Mouse (Mus musculus) C2C12 (cell line): ENCODE measurements around the gene Tbcd. TPM values are rescaled to one million over a fixed set of nuclear protein-coding genes. Genes with fewer than 3 reads are reported as not detected.

ENCODE experiments used
- H3K27me3 ChIP-seq: one replicate; pipeline ENCODE4 v1.6.1; 2011; ENCODE audit not compliant: control insufficient read depth, insufficient read depth, insufficient read length
- H3K36me3 ChIP-seq: one replicate; pipeline ENCODE4 v1.6.1; 2011; ENCODE audit not compliant: control insufficient read depth, insufficient read depth
- H3K4me3 ChIP-seq: one replicate; pipeline ENCODE4 v1.5.1; 2011; ENCODE audit warnings: mild to moderate bottlenecking, control low read depth; ENCODE audit not compliant: poor library complexity, insufficient read depth, severe bottlenecking
- H3K79me2 ChIP-seq: one replicate; pipeline ENCODE4 v1.6.1; 2011; ENCODE audit not compliant: control insufficient read depth, insufficient read depth
- H3K79me3 ChIP-seq: one replicate; pipeline ENCODE4 v1.6.1; 2011; ENCODE audit warnings: low read depth, control low read depth
- H3ac ChIP-seq: one replicate; pipeline ENCODE3; 2011; ENCODE audit warnings: low read depth; ENCODE audit not compliant: control insufficient read depth, insufficient read length
- CEBPB ChIP-seq: IDR thresholded peaks from one replicate; pipeline ENCODE4 v1.6.1; 2011; ENCODE audit warnings: low read depth, mild to moderate bottlenecking, control low read depth, moderate library complexity
- CTCF ChIP-seq: IDR thresholded peaks from one replicate; pipeline ENCODE4 v1.5.1; 2011; ENCODE audit not compliant: control insufficient read depth, insufficient read depth, insufficient read length
- FOSL1 ChIP-seq: IDR thresholded peaks from one replicate; pipeline ENCODE4 v1.8.0; 2011; ENCODE audit warnings: mild to moderate bottlenecking, low read length; ENCODE audit not compliant: poor library complexity, insufficient read depth, severe bottlenecking
- MAX ChIP-seq: IDR thresholded peaks from one replicate; pipeline ENCODE4 v1.6.1; 2011; ENCODE audit warnings: mild to moderate bottlenecking, control low read depth
- MYOD1 ChIP-seq: IDR thresholded peaks from one replicate; pipeline ENCODE4 v1.6.1; 2011; ENCODE audit warnings: low read depth; ENCODE audit not compliant: control insufficient read depth, insufficient read length
- MYOG ChIP-seq: IDR thresholded peaks from one replicate; pipeline ENCODE4 v1.6.1; 2011; ENCODE audit not compliant: control insufficient read depth, insufficient read length; ENCODE audit errors: extremely low read depth
- USF1 ChIP-seq: IDR thresholded peaks from one replicate; pipeline ENCODE4 v1.6.1; 2011; ENCODE audit warnings: low read depth, mild to moderate bottlenecking, control low read depth, moderate library complexity
- polyA plus RNA-seq: library from polyadenylated mRNA; unstranded; fragments of >200 nt; fragmentation: generic; extraction: Trizol; gene quantifications from one replicate; pipeline ENCODE4 v1.2.1, GENCODE M21; 2012; ENCODE audit warnings: missing spikeins

Tbcd gene
- polyA plus RNA-seq, 1 experiment: 69.2 TPM

- TF ChIP-seq USF1 (no peak), MAX (no peak), FOSL1 (no peak)
- no peaks in the 10 kb centered on the region for H3K79me2 ChIP-seq
- H3K4me3 ChIP-seq: no peak overlapping the region
- H3K36me3 ChIP-seq: peaks cover 17% of the 10 kb centered on the region
- H3K79me3 ChIP-seq: no peaks in the 10 kb centered on the region
- no peak overlapping the region for H3ac ChIP-seq
- no peaks in the 10 kb centered on the region for H3K27me3 ChIP-seq
Measured at GRCm38 (mm10) chr11:121630406-121630805, 178.7 kb downstream of the Tbcd start.

- Histone ChIP-seq H3K4me3 (no peak overlapping the region), H3ac (no peak overlapping the region), H3K79me3 (no peaks in the 10 kb centered on the region), H3K27me3 (no peaks in the 10 kb centered on the region), H3K36me3 (peaks cover 17% of the 10 kb centered on the region), H3K79me2 (no peaks in the 10 kb centered on the region)
- TF ChIP-seq MAX (no peak), USF1 (no peak), CEBPB (no peak), CTCF (no peak), FOSL1 (no peak), MYOD1 (no peak), MYOG (no peak)
Measured at GRCm38 (mm10) chr11:121631410-121631809, 179.7 kb downstream of the Tbcd start.

- Histone ChIP-seq H3K79me3 (no peaks in the 10 kb centered on the region), H3K4me3 (no peak overlapping the region), H3K36me3 (peaks cover 19% of the 10 kb centered on the region), H3K79me2 (no peaks in the 10 kb centered on the region), H3K27me3 (no peaks in the 10 kb centered on the region), H3ac (no peak overlapping the region)
- TF ChIP-seq CEBPB: no peak
Measured at GRCm38 (mm10) chr11:121636646-121637045, 184.9 kb downstream of the Tbcd start.

- Histone ChIP-seq H3K4me3 (no peak overlapping the region), H3ac (no peak overlapping the region), H3K79me2 (no peaks in the 10 kb centered on the region), H3K79me3 (no peaks in the 10 kb centered on the region), H3K36me3 (peaks cover 19% of the 10 kb centered on the region), H3K27me3 (no peaks in the 10 kb centered on the region)
- TF ChIP-seq MAX: no peak
- no peak for TF ChIP-seq MYOG
- no peak for TF ChIP-seq CEBPB
- no peak for TF ChIP-seq MYOD1
- TF ChIP-seq FOSL1: no peak
- TF ChIP-seq CTCF: no peak
- no peak for TF ChIP-seq USF1
Measured at GRCm38 (mm10) chr11:121641501-121642145, 189.9 kb downstream of the Tbcd start.

GRCm38 (mm10) chr11:121645394-121645793, 193.6 kb downstream of the Tbcd start:
- Histone ChIP-seq H3K4me3 (no peak overlapping the region), H3K27me3 (no peaks in the 10 kb centered on the region), H3K79me3 (no peaks in the 10 kb centered on the region), H3K79me2 (no peaks in the 10 kb centered on the region), H3ac (no peak overlapping the region), H3K36me3 (peaks cover 5% of the 10 kb centered on the region)
- no peak for TF ChIP-seq USF1
- TF ChIP-seq FOSL1: no peak

- H3K36me3 ChIP-seq: no peaks in the 10 kb centered on the region
- H3K27me3 ChIP-seq: no peaks in the 10 kb centered on the region
- H3K79me3 ChIP-seq: no peaks in the 10 kb centered on the region
- H3ac ChIP-seq: no peak overlapping the region
- H3K4me3 ChIP-seq: no peak overlapping the region
- peak; percentile 14 for TF ChIP-seq MAX
- no peak for TF ChIP-seq MYOG
- TF ChIP-seq USF1: no peak
- TF ChIP-seq CEBPB: no peak
- peak; percentile 64 for TF ChIP-seq FOSL1
- no peak for TF ChIP-seq CTCF
- no peaks in the 10 kb centered on the region for H3K79me2 ChIP-seq
Measured at GRCm38 (mm10) chr11:121647321-121647720, 195.6 kb downstream of the Tbcd start.
